Mouse (Mus musculus) activated CD4-positive, CD25-positive, alpha-beta regulatory T cell, adult 4 months (primary cell): ENCODE results near the gene Noc4l. TPM values are rescaled to one million over a fixed set of nuclear protein-coding genes. Genes with fewer than 3 reads are reported as not detected.

Source experiments
- ATAC-seq: one replicate; pipeline ENCODE4 v1.8.0; 2017
- polyA plus RNA-seq, 2 experiments: library from polyadenylated mRNA; unstranded; fragments of 100-300 nt; shearing (Covaris generic); gene quantifications; one replicate each; pipeline ENCODE4 v1.2.1; 2017

The Noc4l gene
- polyA plus RNA-seq, 2 experiments from 2014 or later, result 38.9 to 43.6 TPM

DNA sequence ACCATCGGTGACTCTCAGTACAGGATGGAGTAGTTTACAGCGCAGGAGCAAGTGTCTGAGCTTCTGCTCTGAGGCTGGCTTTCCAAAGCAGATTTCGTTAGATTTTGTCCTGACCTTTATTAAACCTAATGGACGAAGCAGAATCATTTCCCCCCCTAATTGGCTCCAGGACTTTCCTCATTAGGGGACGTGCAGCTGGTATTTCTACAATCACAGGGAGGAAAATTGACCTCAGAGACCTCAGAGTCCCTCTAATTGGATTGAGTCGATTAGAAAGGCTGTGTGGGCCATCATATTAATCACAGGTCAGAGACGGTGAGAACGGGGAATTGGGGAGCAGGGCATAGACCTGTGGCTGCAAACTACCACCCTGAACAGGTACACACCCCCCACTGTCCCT is 44.3 kb downstream of the Noc4l start:
- no peak for ATAC-seq

DNA sequence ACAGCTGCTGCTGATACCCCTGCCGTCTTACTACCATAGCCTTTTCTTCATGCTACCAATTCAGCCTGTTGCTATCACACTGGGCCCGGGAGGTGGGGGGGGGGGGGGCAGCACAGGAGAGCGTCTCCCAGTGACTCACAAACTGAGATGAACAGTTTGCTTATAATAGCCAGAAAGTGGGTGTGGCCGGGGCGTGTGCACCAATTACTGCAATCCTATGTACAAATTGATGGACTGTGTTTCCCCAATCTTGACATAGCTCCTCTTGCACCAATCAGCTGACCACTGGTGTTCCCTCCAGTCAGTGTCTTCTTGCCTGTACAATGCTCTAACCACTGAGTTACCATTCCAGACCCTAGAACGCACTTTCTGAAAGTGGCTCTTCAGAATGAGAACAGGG is 44.9 kb downstream of the Noc4l start:
- no peak for ATAC-seq

DNA sequence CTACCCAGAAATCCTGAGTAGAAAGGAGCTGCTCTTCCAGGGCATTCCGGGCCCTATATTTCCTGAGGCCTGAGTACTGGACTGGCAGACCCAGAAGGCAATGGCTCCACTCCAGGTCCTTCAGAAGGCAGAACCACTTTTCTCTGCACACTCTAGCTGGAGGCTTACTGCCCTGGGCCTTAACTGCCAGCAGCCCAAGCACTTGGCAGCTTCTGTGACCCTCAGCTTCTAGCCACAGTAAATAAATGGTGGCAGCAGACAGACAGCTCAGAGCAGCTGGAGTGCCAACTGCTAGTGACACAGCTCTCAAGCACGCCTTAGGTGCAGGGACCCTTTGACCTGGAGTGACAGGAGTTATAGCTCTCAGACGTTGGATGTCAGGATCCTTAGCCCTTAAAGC is 45.5 kb downstream of the Noc4l start:
- ATAC-seq, result no peak

DNA sequence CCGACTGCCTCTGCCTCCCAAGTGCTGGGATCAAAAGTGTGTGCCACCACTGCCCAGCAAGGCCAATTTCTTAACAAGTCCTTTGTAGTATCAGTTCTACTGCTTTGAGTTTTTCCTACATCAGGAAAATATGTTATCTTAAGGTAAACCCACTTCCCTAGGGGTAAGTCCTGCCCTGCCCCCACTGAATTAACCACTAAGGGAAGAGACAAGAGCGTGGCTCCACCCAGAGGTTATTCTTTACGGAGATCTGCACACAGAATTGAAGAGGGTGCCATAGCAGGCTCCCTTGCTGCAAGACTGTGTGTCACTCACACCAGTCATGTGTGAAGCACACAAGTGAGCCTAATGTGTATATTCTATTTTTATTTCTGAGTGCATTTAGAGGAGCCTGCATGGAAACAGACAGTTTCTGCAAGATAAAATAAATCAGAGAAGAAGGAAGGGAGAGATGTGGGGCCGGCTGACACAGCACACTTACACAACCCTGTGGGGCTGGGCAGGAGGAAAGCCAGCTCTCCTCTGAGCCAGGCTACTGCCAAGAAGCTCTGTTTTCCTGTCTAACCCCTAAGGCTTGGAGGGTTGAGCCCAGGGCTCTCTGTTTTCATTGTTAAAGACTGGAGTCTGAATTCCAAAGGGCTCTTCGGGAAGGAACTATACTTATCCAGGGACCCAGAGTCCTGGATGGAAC is 47.5 kb downstream of the Noc4l start:
- no peak for ATAC-seq

DNA sequence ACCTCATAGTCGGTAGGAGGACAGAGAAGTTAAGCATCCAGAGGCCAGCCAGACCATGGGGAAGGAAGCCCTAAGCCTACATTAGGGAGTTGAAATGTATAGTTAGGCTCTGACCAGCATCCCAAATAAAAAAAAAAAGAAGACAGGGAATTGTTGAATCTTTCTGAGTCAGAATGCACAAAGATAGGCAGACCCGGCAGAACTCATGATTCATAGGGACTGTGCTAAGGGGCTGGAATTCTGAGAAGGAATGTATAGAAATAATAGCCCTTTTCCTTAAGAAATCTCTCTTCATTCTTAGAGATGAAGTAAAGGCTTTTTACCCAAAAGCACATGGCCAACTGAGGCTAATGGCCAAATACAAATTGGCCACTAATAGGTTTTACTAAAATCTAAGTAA is 48.9 kb downstream of the Noc4l start:
- ATAC-seq, result no peak

DNA sequence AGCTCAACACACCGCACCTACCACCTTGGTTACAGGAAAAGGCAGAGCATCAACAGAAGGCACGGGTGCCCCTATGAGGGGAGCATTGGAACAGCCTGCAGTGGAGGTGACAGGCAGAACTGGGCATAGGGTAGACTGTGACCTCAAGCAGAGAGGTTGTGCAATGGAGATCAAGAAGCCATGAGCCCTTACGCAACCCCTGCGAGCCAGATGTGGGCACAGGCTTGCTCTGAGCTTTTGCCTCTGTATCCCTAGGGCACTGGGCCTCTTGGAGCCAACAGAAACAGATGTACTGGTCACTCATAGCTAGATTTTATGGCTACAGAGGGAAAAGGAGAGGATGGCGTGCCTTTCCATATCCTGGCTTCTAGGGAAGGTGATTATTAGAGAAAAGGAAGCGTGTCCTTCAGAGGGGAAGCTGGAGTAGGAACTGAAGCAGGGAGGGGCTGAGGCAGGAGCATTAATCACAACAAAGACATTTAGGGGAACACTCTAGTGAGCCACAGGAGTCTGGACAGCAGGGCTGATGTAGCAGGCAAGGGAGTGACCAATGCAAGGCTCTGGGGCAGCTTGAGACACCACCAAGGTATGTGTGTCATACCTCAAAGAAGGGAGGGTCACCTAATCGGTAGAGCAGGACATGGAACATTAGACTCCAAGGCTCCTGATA is 50.1 kb downstream of the Noc4l start:
- ATAC-seq, result no peak

Other genes with a start within 250 kb of the Noc4l start
- gene Fbrsl1, start 204.9 kb downstream of the Noc4l start, polyA plus RNA-seq, result 1 to 10 TPM; 5.1 to 5.8 TPM
- 1 to 10 TPM; 3.1 to 4.0 TPM for gene Galnt9, start 109.1 kb downstream of the Noc4l start, polyA plus RNA-seq
- gene Ddx51, start within 50 bp of the Noc4l start, polyA plus RNA-seq, result 1 to 10 TPM; 2.9 to 3.8 TPM
- gene Ep400, start 117.3 kb upstream of the Noc4l start, polyA plus RNA-seq, result 10 to 100 TPM; 51.5 to 75.1 TPM
- 10 to 100 TPM; 22.0 to 33.8 TPM for gene Pus1, start 127.2 kb upstream of the Noc4l start, polyA plus RNA-seq
- 10 to 100 TPM; 10.8 to 10.9 TPM for gene Ulk1, start 156.7 kb upstream of the Noc4l start, polyA plus RNA-seq
- 10 to 100 TPM; 54.5 to 54.9 TPM for gene Hscb, start 186.4 kb upstream of the Noc4l start, polyA plus RNA-seq
- 10 to 100 TPM in 1 of 2 experiments, 1 to 10 TPM in 1; 7.4 to 10.6 TPM for gene Chek2, start 186.6 kb upstream of the Noc4l start, polyA plus RNA-seq
- 1 to 10 TPM; 1.9 to 2.6 TPM for gene Ttc28, start 226.4 kb upstream of the Noc4l start, polyA plus RNA-seq